ENCODE assay signal across 14 mouse cellular contexts in genomic region chr9:40423427-40423867, GRCm38 (mm10).
A peak's percentile ranks its signal among the peaks of the same experiment; 100 is the strongest.
DNase-seq lines count a peak whose midpoint lies in the region; ATAC-seq lines count a peak whose summit lies in the region.
"Had no signal": no experiment of that assay in that cellular context is flagged by ENCODE, and none has a peak within 500 bp of the region (broad histone marks: within the 10 kb centered on the region; RNA-seq: fewer than 3 reads in every experiment).

No protein-coding gene starts in this region.

- peaks cover 4% of the 10 kb centered on the region for H3K36me3 ChIP-seq in megakaryocyte, embryonic 14.5 days (replicated peaks; ENCODE audit: low read length)
- H3K36me3 ChIP-seq: embryonic facial prominence, embryonic 12.5 days; liver, embryonic 13.5 days had no signal

- peak; percentile 27 for DNase-seq in kidney, adult 11 months
- no peak for DNase-seq in kidney, postnatal 25 days
- DNase-seq in thymus, postnatal 0 days (ENCODE audit: low spot score), result peak; percentile 74
- no peak for DNase-seq in gastrocnemius, adult 18-20 months (ENCODE audit: low spot score)
- no peak for DNase-seq in layer of hippocampus, postnatal 10 days (ENCODE audit: low spot score in 2 of 2)
- DNase-seq in right cerebral cortex, postnatal 10 days (ENCODE audit: low spot score in 2 of 2), result no peak
- DNase-seq: cerebellum, adult 9-11 months; kidney, adult 8-10 months; liver, embryonic 13.5 days; midbrain, embryonic 14.5 days had no signal

- H3K9me3 ChIP-seq in megakaryocyte, embryonic 14.5 days, result no peaks in the 10 kb centered on the region
- H3K9me3 ChIP-seq: embryonic facial prominence, embryonic 12.5 days; liver, embryonic 13.5 days had no signal

- peak; percentile 88 for ATAC-seq in CD4-positive, CD25-positive, alpha-beta regulatory T cell, adult 4 months
- ATAC-seq: forebrain, embryonic 16.5 days had no signal

- H3K27me3 ChIP-seq in megakaryocyte, embryonic 14.5 days (replicated peaks), result no peaks in the 10 kb centered on the region
- H3K27me3 ChIP-seq: embryonic facial prominence, embryonic 12.5 days; liver, embryonic 13.5 days had no signal

- H3K4me3 ChIP-seq in megakaryocyte, embryonic 14.5 days (replicated peaks), result peak overlapping the region; percentile 71
- H3K4me3 ChIP-seq: embryonic facial prominence, embryonic 12.5 days; liver, embryonic 13.5 days had no signal

- H3K4me1 ChIP-seq in megakaryocyte, embryonic 14.5 days, result peaks cover 25% of the 10 kb centered on the region
- H3K4me1 ChIP-seq: embryonic facial prominence, embryonic 12.5 days; liver, embryonic 13.5 days had no signal

Comparison
In these comparisons a context has a peak if more than half of its experiments do, and no peak if none do; other contexts are left out.
1. DNase-seq: peak in kidney, adult 11 months (single experiment) and thymus, postnatal 0 days (single experiment); none in kidney, postnatal 25 days (0 of 2), gastrocnemius, adult 18-20 months (single experiment), layer of hippocampus, postnatal 10 days (0 of 2) and right cerebral cortex, postnatal 10 days (0 of 2).